Mouse (Mus musculus) limb, embryonic 13.5 days (tissue): ENCODE data around the gene Lfng. TPM values are rescaled to one million over a fixed set of nuclear protein-coding genes. Genes with fewer than 3 reads are reported as not detected.

Experiments
- ATAC-seq: fragments of 200-750 bp; cut with Nextera tagmentation; 2 replicates; pipeline ENCODE4 v1.8.0; 2017; ENCODE audit warnings: low read depth, moderate number of reproducible peaks, moderate TSS enrichment; ENCODE audit not compliant: low FRiP score
- H3K27ac ChIP-seq: fragments of 300-500 bp; sonication (generic); 2 replicates; pipeline ENCODE4 v1.5.1; 2015; ENCODE audit warnings: inconsistent platforms, mild to moderate bottlenecking, moderate library complexity
- H3K27me3 ChIP-seq: fragments of 300-500 bp; sonication (generic); 2 replicates; pipeline ENCODE4 v1.6.1; 2015; ENCODE audit warnings: mild to moderate bottlenecking, inconsistent platforms
- H3K36me3 ChIP-seq: fragments of 300-500 bp; sonication (generic); 2 replicates; pipeline ENCODE4 v1.6.1; 2015; ENCODE audit warnings: inconsistent platforms, mild to moderate bottlenecking, moderate library complexity
- H3K4me1 ChIP-seq: fragments of 300-500 bp; sonication (generic); 2 replicates; pipeline ENCODE4 v1.6.1; 2015; ENCODE audit warnings: inconsistent platforms
- H3K4me2 ChIP-seq: fragments of 300-500 bp; sonication (generic); replicated peaks from 2 replicates; pipeline ENCODE4 v1.6.1; 2015; ENCODE audit warnings: inconsistent platforms, mild to moderate bottlenecking, moderate library complexity
- H3K4me3 ChIP-seq: fragments of 300-500 bp; sonication (generic); 2 replicates; pipeline ENCODE4 v1.5.1; 2015; ENCODE audit warnings: moderate library complexity, mild to moderate bottlenecking, inconsistent platforms
- H3K9ac ChIP-seq: fragments of 300-500 bp; sonication (generic); 2 replicates; pipeline ENCODE4 v1.6.1; 2015; ENCODE audit warnings: mild to moderate bottlenecking, inconsistent platforms
- H3K9me3 ChIP-seq: fragments of 300-500 bp; sonication (generic); 2 replicates; pipeline ENCODE4 v1.6.1; 2016; ENCODE audit warnings: inconsistent platforms
- WGBS: fragments of 180-500 bp; shearing (Covaris S2); methylation state at CpG from one replicate; pipeline ENCODE4 v1.1.7; 2015; 5-methylcytosine and 5-hydroxymethylcytosine counted together
- polyA plus RNA-seq: library from polyadenylated mRNA; unstranded; fragments of >200 nt; fragmentation: Nextera tagmentation; extraction: Ambion mirVana; gene quantifications from 2 replicates; pipeline ENCODE4 v1.2.1, GENCODE M21; 2015

The Lfng gene
- polyA plus RNA-seq, 1 experiment from 2014 or later = 13.4 TPM

GRCm38 (mm10) chr5:140571201-140571600 is 35.9 kb upstream of the Lfng start:
- H3K9me3 ChIP-seq = no peaks in the 10 kb centered on the region
- H3K4me1 ChIP-seq = peaks cover 24% of the 10 kb centered on the region
- no peak overlapping the region for H3K4me2 ChIP-seq
- no peak for ATAC-seq
- no peak overlapping the region for H3K4me3 ChIP-seq
- WGBS = 67% methylated on average over 4 of the region's 4 CpGs
- no peak overlapping the region for H3K9ac ChIP-seq
- no peaks in the 10 kb centered on the region for H3K36me3 ChIP-seq
- no peak overlapping the region; the same call in 1 of the 2 replicates for H3K27ac ChIP-seq
- no peaks in the 10 kb centered on the region for H3K27me3 ChIP-seq

- Histone ChIP-seq H3K9ac (0 out of 2 replicates have a peak overlapping the region, but pooled peaks have one; percentile 31), H3K27ac (no peak overlapping the region; the same call in 1 of the 2 replicates), H3K4me1 (peaks cover 23% of the 10 kb centered on the region), H3K9me3 (no peaks in the 10 kb centered on the region), H3K36me3 (no peaks in the 10 kb centered on the region), H3K4me3 (no peak overlapping the region), H3K27me3 (no peaks in the 10 kb centered on the region), H3K4me2 (no peak overlapping the region)
- no peak for ATAC-seq
- WGBS = 54% methylated on average over 10 of the region's 10 CpGs
Measured at GRCm38 (mm10) chr5:140571673-140572072, 35.4 kb upstream of the Lfng start.

- Histone ChIP-seq H3K4me3 (no peak overlapping the region), H3K9ac (no peak overlapping the region), H3K36me3 (no peaks in the 10 kb centered on the region), H3K4me1 (peaks cover 14% of the 10 kb centered on the region), H3K27me3 (no peaks in the 10 kb centered on the region), H3K9me3 (no peaks in the 10 kb centered on the region), H3K27ac (no peak overlapping the region), H3K4me2 (no peak overlapping the region)
- no peak for ATAC-seq
- 69% methylated on average over 6 of the region's 6 CpGs for WGBS
Measured at GRCm38 (mm10) chr5:140572611-140573010, 34.5 kb upstream of the Lfng start.

- no peak overlapping the region for H3K27ac ChIP-seq
- no peaks in the 10 kb centered on the region for H3K27me3 ChIP-seq
- no peaks in the 10 kb centered on the region for H3K36me3 ChIP-seq
- H3K9ac ChIP-seq = no peak overlapping the region
- H3K4me1 ChIP-seq = peaks cover 22% of the 10 kb centered on the region
- no peak overlapping the region for H3K4me2 ChIP-seq
- no peak for ATAC-seq
- no peak overlapping the region for H3K4me3 ChIP-seq
- H3K9me3 ChIP-seq = no peaks in the 10 kb centered on the region
- 68% methylated on average over 5 of the region's 5 CpGs for WGBS
Measured at GRCm38 (mm10) chr5:140575381-140575866, 31.7 kb upstream of the Lfng start.

GRCm38 (mm10) chr5:140579221-140579620 is 27.9 kb upstream of the Lfng start:
- Histone ChIP-seq H3K9me3 (no peaks in the 10 kb centered on the region), H3K4me1 (peaks cover 51% of the 10 kb centered on the region), H3K4me2 (0 out of 2 replicates have a peak overlapping the region, but pooled peaks have one; percentile 1), H3K36me3 (no peaks in the 10 kb centered on the region), H3K27ac (peak overlapping the region; percentile 74), H3K4me3 (no peak overlapping the region), H3K27me3 (no peaks in the 10 kb centered on the region), H3K9ac (0 out of 2 replicates have a peak overlapping the region, but pooled peaks have one; percentile 13)
- ATAC-seq = no peak
- 40% methylated on average over 9 of the region's 9 CpGs for WGBS

- Histone ChIP-seq H3K9me3 (no peaks in the 10 kb centered on the region), H3K36me3 (no peaks in the 10 kb centered on the region), H3K27me3 (no peaks in the 10 kb centered on the region), H3K4me2 (0 out of 2 replicates have a peak overlapping the region, but pooled peaks have one; percentile 7), H3K4me3 (no peak overlapping the region), H3K4me1 (peaks cover 52% of the 10 kb centered on the region), H3K9ac (no peak overlapping the region), H3K27ac (peak overlapping the region; percentile 74; the same call in 1 of the 2 replicates)
- ATAC-seq = peak; percentile 53
- WGBS = 8% methylated on average over 6 of the region's 6 CpGs
Measured at GRCm38 (mm10) chr5:140579771-140580170, 27.3 kb upstream of the Lfng start.

- Histone ChIP-seq H3K36me3 (no peaks in the 10 kb centered on the region), H3K9ac (no peak overlapping the region), H3K4me3 (no peak overlapping the region), H3K9me3 (no peaks in the 10 kb centered on the region), H3K4me2 (peak overlapping the region; percentile 41), H3K27me3 (no peaks in the 10 kb centered on the region), H3K4me1 (peaks cover 52% of the 10 kb centered on the region), H3K27ac (no peak overlapping the region; the same call in 1 of the 2 replicates)
- 2% methylated on average over 5 of the region's 5 CpGs for WGBS
- peak; percentile 37; the same call in 1 of the 2 replicates for ATAC-seq
Measured at GRCm38 (mm10) chr5:140581569-140581968, 25.6 kb upstream of the Lfng start.

GRCm38 (mm10) chr5:140582995-140583731 is 24.0 kb upstream of the Lfng start:
- H3K4me2 ChIP-seq = no peak overlapping the region
- WGBS = 24% methylated on average over 8 of the region's 8 CpGs
- H3K27ac ChIP-seq = peak overlapping the region; percentile 67
- H3K9me3 ChIP-seq = no peaks in the 10 kb centered on the region
- peaks cover 52% of the 10 kb centered on the region for H3K4me1 ChIP-seq
- H3K4me3 ChIP-seq = no peak overlapping the region
- no peaks in the 10 kb centered on the region for H3K36me3 ChIP-seq
- peak; percentile 48 for ATAC-seq
- H3K27me3 ChIP-seq = no peaks in the 10 kb centered on the region
- H3K9ac ChIP-seq = no peak overlapping the region

GRCm38 (mm10) chr5:140583732-140584368 is 23.3 kb upstream of the Lfng start:
- 22% methylated on average over 6 of the region's 6 CpGs for WGBS
- no peak for ATAC-seq
- Histone ChIP-seq H3K27me3 (no peaks in the 10 kb centered on the region), H3K27ac (peak overlapping the region; percentile 67), H3K36me3 (no peaks in the 10 kb centered on the region), H3K9me3 (no peaks in the 10 kb centered on the region), H3K4me1 (peaks cover 48% of the 10 kb centered on the region), H3K4me2 (peak overlapping the region; percentile 11; the same call in 1 of the 2 replicates), H3K4me3 (no peak overlapping the region), H3K9ac (peak overlapping the region; percentile 19; the same call in 1 of the 2 replicates)

GRCm38 (mm10) chr5:140589082-140589774 is 17.9 kb upstream of the Lfng start:
- ATAC-seq = no peak
- no peak overlapping the region for H3K4me3 ChIP-seq
- 86% methylated on average over 16 of the region's 16 CpGs for WGBS
- H3K9me3 ChIP-seq = no peaks in the 10 kb centered on the region
- H3K27me3 ChIP-seq = no peaks in the 10 kb centered on the region
- H3K4me1 ChIP-seq = peaks cover under 1% of the 10 kb centered on the region
- no peak overlapping the region for H3K9ac ChIP-seq
- no peak overlapping the region for H3K27ac ChIP-seq
- H3K4me2 ChIP-seq = no peak overlapping the region
- no peaks in the 10 kb centered on the region for H3K36me3 ChIP-seq

GRCm38 (mm10) chr5:140594846-140595245 is 12.3 kb upstream of the Lfng start:
- Histone ChIP-seq H3K27ac (no peak overlapping the region), H3K36me3 (no peaks in the 10 kb centered on the region), H3K9ac (no peak overlapping the region), H3K9me3 (no peaks in the 10 kb centered on the region), H3K27me3 (no peaks in the 10 kb centered on the region), H3K4me3 (no peak overlapping the region), H3K4me2 (no peak overlapping the region), H3K4me1 (peaks cover 11% of the 10 kb centered on the region; the same call in 1 of the 2 replicates)
- no peak for ATAC-seq
- 74% methylated on average over 5 of the region's 5 CpGs for WGBS
